Mouse (Mus musculus) spleen, adult 2 months (tissue): Measurements from ENCODE around the gene Prrg4.

Source experiments
- CTCF ChIP-seq: fragments of 200-500 bp; IDR thresholded peaks from 2 replicates; pipeline ENCODE4 v1.5.1; 2011; ENCODE audit warnings: mild to moderate bottlenecking, inconsistent platforms; ENCODE audit not compliant: insufficient read depth, insufficient read length, insufficient replicate concordance; ENCODE audit errors: extremely low read depth
- POLR2A ChIP-seq: fragments of 200-500 bp; IDR thresholded peaks from 2 replicates; pipeline ENCODE4 v1.6.1; 2011; ENCODE audit warnings: low read depth, low read length, inconsistent platforms

DNA sequence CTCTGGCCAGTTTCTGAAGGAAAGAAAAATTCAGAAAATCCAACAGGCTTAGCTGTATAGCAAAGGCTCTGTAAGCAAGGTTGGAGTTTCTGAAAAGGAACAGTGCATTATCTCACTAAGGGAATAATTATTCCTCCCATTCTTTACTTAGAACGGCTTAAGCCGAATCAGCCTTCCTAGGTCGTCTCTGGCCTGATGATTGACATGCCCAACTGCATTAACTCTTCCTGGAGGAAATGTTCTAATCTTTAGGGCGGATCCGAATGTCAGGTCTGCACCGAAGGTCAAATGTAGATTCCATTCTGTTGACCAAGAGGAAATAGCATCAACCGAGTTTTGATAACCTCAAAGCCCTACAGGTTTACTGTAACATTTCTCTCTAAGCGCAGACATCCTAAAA, 29.1 kb upstream of the Prrg4 start:
- no peak for TF ChIP-seq CTCF
- TF ChIP-seq POLR2A, result no peak
